Mouse (Mus musculus): ENCODE results near the gene Brox.

DNA sequence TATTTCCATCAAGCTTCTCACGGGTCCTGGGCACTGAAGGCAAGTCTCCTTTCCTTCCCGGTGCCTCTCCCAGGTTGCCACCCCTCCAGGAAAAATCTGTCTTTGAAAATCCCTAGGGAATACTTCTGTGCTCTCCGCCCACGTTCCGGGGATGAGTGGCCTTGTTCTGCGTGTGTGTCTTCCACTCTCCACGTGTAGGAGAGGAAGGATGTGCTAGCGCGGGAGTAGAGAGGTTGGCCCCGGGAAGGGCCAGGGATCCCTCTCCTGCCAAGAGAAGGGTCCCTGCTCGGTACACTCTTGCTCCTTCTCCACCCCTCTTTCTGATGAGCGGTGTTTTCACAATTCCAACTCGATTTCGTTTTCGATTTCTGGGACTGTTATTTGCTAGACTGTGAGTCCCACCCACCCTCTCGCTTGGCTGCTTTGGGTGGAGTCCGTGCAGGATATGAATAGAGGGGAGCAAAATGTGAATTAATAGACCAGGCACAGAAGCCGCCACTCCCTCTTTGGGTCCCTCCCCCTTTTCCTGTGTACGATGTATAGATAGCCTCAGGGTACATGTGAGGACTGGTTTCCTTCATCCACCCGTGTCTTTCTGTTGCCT, 919 bp upstream of the Brox start:
- no peak for TF ChIP-seq TCF12 (IDR thresholded peaks at IDR 0.05; ENCODE audit: insufficient read depth, poor library complexity, severe bottlenecking)
- TF ChIP-seq USF1 (IDR thresholded peaks at IDR 0.05; ENCODE audit: low read depth), result no peak
- no peak for TF ChIP-seq MAX (IDR thresholded peaks at IDR 0.05; ENCODE audit: low read depth)
